Mouse (Mus musculus) hindbrain, embryonic 12.5 days (tissue): ENCODE results near the gene Gzmm. TPM values are rescaled to one million over a fixed set of nuclear protein-coding genes. Genes with fewer than 3 reads are reported as not detected.

Source experiments
- ATAC-seq: fragments of 200-750 bp; cut with Nextera tagmentation; 2 replicates; pipeline ENCODE4 v1.8.0; 2017; ENCODE audit warnings: moderate TSS enrichment; ENCODE audit not compliant: low FRiP score
- H3K27ac ChIP-seq: fragments of 300-500 bp; sonication (generic); 2 replicates; pipeline ENCODE4 v1.5.1; 2016; ENCODE audit warnings: mild to moderate bottlenecking
- H3K27me3 ChIP-seq: fragments of 300-500 bp; sonication (generic); 2 replicates; pipeline ENCODE4 v1.6.1; 2016; ENCODE audit warnings: mild to moderate bottlenecking
- H3K36me3 ChIP-seq: fragments of 300-500 bp; sonication (generic); 2 replicates; pipeline ENCODE4 v1.6.1; 2016; ENCODE audit warnings: mild to moderate bottlenecking
- H3K4me1 ChIP-seq: fragments of 300-500 bp; sonication (generic); 2 replicates; pipeline ENCODE4 v1.6.1; 2016
- H3K4me2 ChIP-seq: fragments of 300-500 bp; sonication (generic); replicated peaks from 2 replicates; pipeline ENCODE4 v1.6.1; 2016; ENCODE audit warnings: mild to moderate bottlenecking
- H3K4me3 ChIP-seq: fragments of 300-500 bp; sonication (generic); 2 replicates; pipeline ENCODE4 v1.5.1; 2016; ENCODE audit warnings: mild to moderate bottlenecking
- H3K9ac ChIP-seq: fragments of 300-500 bp; sonication (generic); 2 replicates; pipeline ENCODE4 v1.6.1; 2016; ENCODE audit warnings: mild to moderate bottlenecking, moderate library complexity
- H3K9me3 ChIP-seq: fragments of 300-500 bp; sonication (generic); replicated peaks from 2 replicates; pipeline ENCODE4 v1.6.1; 2016; ENCODE audit warnings: mild to moderate bottlenecking
- WGBS: fragments of 180-500 bp; shearing (Covaris S2); methylation state at CpG from one replicate; pipeline ENCODE4 v1.1.7; 2016; 5-methylcytosine and 5-hydroxymethylcytosine counted together
- polyA plus RNA-seq: library from polyadenylated mRNA; unstranded; fragments of >200 nt; fragmentation: Nextera tagmentation; extraction: Ambion mirVana; gene quantifications from 2 replicates; pipeline ENCODE4 v1.2.1, GENCODE M21; 2016

The Gzmm gene
- polyA plus RNA-seq, 1 experiment from 2014 or later, result 1.3 TPM

GRCm38 (mm10) chr10:79721089-79721488, 32.3 kb downstream of the Gzmm start:
- H3K4me1 ChIP-seq, result peaks cover 18% of the 10 kb centered on the region
- no peaks in the 10 kb centered on the region for H3K9me3 ChIP-seq
- H3K27me3 ChIP-seq, result peaks cover 39% of the 10 kb centered on the region
- no peak overlapping the region for H3K27ac ChIP-seq
- 60% methylated on average over 5 of the region's 5 CpGs for WGBS
- no peak overlapping the region for H3K4me3 ChIP-seq
- no peak overlapping the region for H3K9ac ChIP-seq
- ATAC-seq, result no peak
- no peak overlapping the region for H3K4me2 ChIP-seq
- H3K36me3 ChIP-seq, result no peaks in the 10 kb centered on the region

GRCm38 (mm10) chr10:79723047-79723446, 34.2 kb downstream of the Gzmm start:
- ATAC-seq, result no peak
- Histone ChIP-seq H3K9me3 (no peaks in the 10 kb centered on the region), H3K9ac (no peak overlapping the region), H3K27ac (no peak overlapping the region), H3K36me3 (no peaks in the 10 kb centered on the region), H3K4me3 (no peak overlapping the region), H3K27me3 (peaks cover 20% of the 10 kb centered on the region), H3K4me2 (no peak overlapping the region), H3K4me1 (no peaks in the 10 kb centered on the region; the same call in 1 of the 2 replicates)
- WGBS, result 64% methylated on average over 6 of the region's 6 CpGs

- ATAC-seq, result no peak
- WGBS, result 81% methylated on average over 7 of the region's 7 CpGs
Measured at GRCm38 (mm10) chr10:79723692-79724091, 34.9 kb downstream of the Gzmm start.

GRCm38 (mm10) chr10:79726090-79726489, 37.3 kb downstream of the Gzmm start:
- WGBS, result 39% methylated on average over 11 of the region's 11 CpGs
- Histone ChIP-seq H3K4me3 (no peak overlapping the region), H3K9ac (no peak overlapping the region), H3K27me3 (no peaks in the 10 kb centered on the region), H3K36me3 (no peaks in the 10 kb centered on the region), H3K4me2 (no peak overlapping the region), H3K4me1 (no peaks in the 10 kb centered on the region; the same call in none of the 2 replicates), H3K27ac (no peak overlapping the region), H3K9me3 (no peaks in the 10 kb centered on the region)
- ATAC-seq, result no peak

More at GRCm38 (mm10) chr10:79723692-79724091, 34.9 kb downstream of the Gzmm start:
- no peaks in the 10 kb centered on the region; the same call in none of the 2 replicates for H3K4me1 ChIP-seq
- no peak overlapping the region for H3K4me3 ChIP-seq
- no peaks in the 10 kb centered on the region for H3K9me3 ChIP-seq
- H3K27ac ChIP-seq, result no peak overlapping the region
- H3K4me2 ChIP-seq, result no peak overlapping the region
- H3K27me3 ChIP-seq, result peaks cover 14% of the 10 kb centered on the region
- no peak overlapping the region for H3K9ac ChIP-seq
- no peaks in the 10 kb centered on the region for H3K36me3 ChIP-seq

- WGBS, result 73% methylated on average over 28 of the region's 28 CpGs
- H3K27me3 ChIP-seq, result no peaks in the 10 kb centered on the region
- 0 out of 2 replicates have a peak, but pooled peaks cover 4% of the 10 kb centered on the region for H3K9me3 ChIP-seq
- no peak overlapping the region for H3K27ac ChIP-seq
- H3K36me3 ChIP-seq, result no peaks in the 10 kb centered on the region; the same call in 1 of the 2 replicates
- no peak overlapping the region for H3K4me2 ChIP-seq
- no peak overlapping the region for H3K9ac ChIP-seq
- 0 out of 2 replicates have a peak, but pooled peaks have one; percentile 14 for ATAC-seq
- no peak overlapping the region for H3K4me3 ChIP-seq
- no peaks in the 10 kb centered on the region; the same call in none of the 2 replicates for H3K4me1 ChIP-seq
Measured at GRCm38 (mm10) chr10:79728323-79729249, 39.8 kb downstream of the Gzmm start.

GRCm38 (mm10) chr10:79729357-79729965, 40.6 kb downstream of the Gzmm start:
- Histone ChIP-seq H3K9ac (no peak overlapping the region), H3K9me3 (0 out of 2 replicates have a peak, but pooled peaks cover 4% of the 10 kb centered on the region), H3K4me1 (no peaks in the 10 kb centered on the region; the same call in none of the 2 replicates), H3K36me3 (peaks cover 8% of the 10 kb centered on the region), H3K27ac (no peak overlapping the region), H3K27me3 (no peaks in the 10 kb centered on the region), H3K4me3 (no peak overlapping the region), H3K4me2 (no peak overlapping the region)
- ATAC-seq, result no peak
- WGBS, result 87% methylated on average over 13 of the region's 13 CpGs

GRCm38 (mm10) chr10:79732500-79732899, 43.7 kb downstream of the Gzmm start:
- H3K27ac ChIP-seq, result no peak overlapping the region
- H3K36me3 ChIP-seq, result peaks cover 38% of the 10 kb centered on the region
- 0 out of 2 replicates have a peak, but pooled peaks cover 9% of the 10 kb centered on the region for H3K9me3 ChIP-seq
- whole genome bisulfite sequencing, result 100% methylated on average over 1 of the region's 1 CpGs
- peaks cover 5% of the 10 kb centered on the region for H3K4me1 ChIP-seq
- no peak overlapping the region for H3K4me2 ChIP-seq
- no peak overlapping the region for H3K9ac ChIP-seq
- H3K4me3 ChIP-seq, result no peak overlapping the region
- ATAC-seq, result no peak
- peaks cover 20% of the 10 kb centered on the region for H3K27me3 ChIP-seq

GRCm38 (mm10) chr10:79733847-79734246, 45.0 kb downstream of the Gzmm start:
- H3K4me1 ChIP-seq, result peaks cover 5% of the 10 kb centered on the region; the same call in 1 of the 2 replicates
- no peak overlapping the region for H3K4me2 ChIP-seq
- no peak overlapping the region for H3K9ac ChIP-seq
- peaks cover 12% of the 10 kb centered on the region for H3K9me3 ChIP-seq
- 97% methylated on average over 15 of the region's 15 CpGs for WGBS
- peaks cover 20% of the 10 kb centered on the region for H3K27me3 ChIP-seq
- H3K36me3 ChIP-seq, result peaks cover 52% of the 10 kb centered on the region
- no peak overlapping the region for H3K27ac ChIP-seq
- no peak for ATAC-seq
- H3K4me3 ChIP-seq, result no peak overlapping the region

GRCm38 (mm10) chr10:79735361-79735760, 46.5 kb downstream of the Gzmm start:
- Histone ChIP-seq H3K4me3 (0 out of 2 replicates have a peak overlapping the region, but pooled peaks have one; percentile 6), H3K36me3 (peaks cover 67% of the 10 kb centered on the region)

GRCm38 (mm10) chr10:79736706-79737105, 47.9 kb downstream of the Gzmm start:
- WGBS, result 86% methylated on average over 14 of the region's 14 CpGs
- no peak for ATAC-seq
- H3K36me3 ChIP-seq, result peaks cover 80% of the 10 kb centered on the region
- H3K27ac ChIP-seq, result no peak overlapping the region
- H3K4me2 ChIP-seq, result no peak overlapping the region
- H3K9me3 ChIP-seq, result peaks cover 32% of the 10 kb centered on the region
- H3K4me3 ChIP-seq, result no peak overlapping the region
- H3K4me1 ChIP-seq, result peaks cover 5% of the 10 kb centered on the region; the same call in 1 of the 2 replicates
- peaks cover 20% of the 10 kb centered on the region for H3K27me3 ChIP-seq
- H3K9ac ChIP-seq, result no peak overlapping the region

More at GRCm38 (mm10) chr10:79735361-79735760, 46.5 kb downstream of the Gzmm start:
- no peak for ATAC-seq
- Histone ChIP-seq H3K4me1 (peaks cover 5% of the 10 kb centered on the region; the same call in 1 of the 2 replicates), H3K9ac (peak overlapping the region; percentile 8; the same call in 1 of the 2 replicates), H3K27me3 (peaks cover 20% of the 10 kb centered on the region), H3K4me2 (peak overlapping the region; percentile 24), H3K9me3 (peaks cover 28% of the 10 kb centered on the region), H3K27ac (no peak overlapping the region)
- 32% methylated on average over 43 of the region's 52 CpGs for WGBS

GRCm38 (mm10) chr10:79738259-79738658, 49.4 kb downstream of the Gzmm start:
- no peak overlapping the region for H3K4me3 ChIP-seq

GRCm38 (mm10) chr10:79739234-79739633, 50.4 kb downstream of the Gzmm start:
- H3K4me1 ChIP-seq, result peaks cover 5% of the 10 kb centered on the region; the same call in 1 of the 2 replicates
- H3K27ac ChIP-seq, result no peak overlapping the region
- H3K9ac ChIP-seq, result no peak overlapping the region
- peaks cover 20% of the 10 kb centered on the region for H3K27me3 ChIP-seq
- no peak overlapping the region for H3K4me3 ChIP-seq
- 96% methylated on average over 28 of the region's 28 CpGs for WGBS
- no peak for ATAC-seq
- peaks cover 31% of the 10 kb centered on the region for H3K9me3 ChIP-seq
- no peak overlapping the region for H3K4me2 ChIP-seq
- H3K36me3 ChIP-seq, result peaks cover 99% of the 10 kb centered on the region

More at GRCm38 (mm10) chr10:79738259-79738658, 49.4 kb downstream of the Gzmm start:
- Histone ChIP-seq H3K9ac (no peak overlapping the region), H3K27me3 (peaks cover 20% of the 10 kb centered on the region), H3K4me1 (peaks cover 5% of the 10 kb centered on the region; the same call in 1 of the 2 replicates), H3K9me3 (peaks cover 31% of the 10 kb centered on the region), H3K27ac (no peak overlapping the region), H3K4me2 (no peak overlapping the region), H3K36me3 (peaks cover 95% of the 10 kb centered on the region)
- ATAC-seq, result no peak
- WGBS, result 80% methylated on average over 10 of the region's 10 CpGs
